Mouse (Mus musculus) retina, embryonic 14.5 days (tissue): Measurements from ENCODE around the gene Slc9a3.

ENCODE experiments used
- DNase-seq: peaks from one replicate; pipeline ENCODE4 v3.0.0-alpha.2; 2015; ENCODE audit warnings: low spot score

The Slc9a3 gene

DNA sequence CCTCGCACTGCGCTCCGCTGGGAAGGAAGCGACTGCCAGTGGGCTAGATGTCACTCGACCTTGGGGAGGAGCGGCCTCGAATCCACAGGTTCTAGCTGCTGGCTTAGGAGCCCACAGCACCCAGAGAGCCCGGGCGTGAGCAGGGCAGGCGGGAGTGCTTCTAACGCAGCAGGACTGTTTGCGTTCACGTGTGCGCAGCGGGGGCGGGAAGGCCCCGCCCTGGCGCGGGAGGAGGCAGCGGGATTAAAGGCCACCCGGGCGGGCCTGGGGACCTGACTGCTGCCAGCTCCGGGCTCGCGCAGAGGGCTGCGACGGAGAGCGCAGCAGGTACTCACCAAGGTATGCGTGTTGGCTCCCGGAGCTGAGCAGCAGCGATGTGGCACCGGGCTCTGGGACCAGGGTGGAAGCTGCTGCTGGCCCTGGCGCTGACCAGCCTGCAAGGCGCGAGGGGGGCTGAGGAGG lies at the start of gene Slc9a3:
Gene Slc9a3, plus strand, starts transcription at position 317 of the 462 bp plus-strand sequence.
- DNase-seq: peak; percentile 27

DNA sequence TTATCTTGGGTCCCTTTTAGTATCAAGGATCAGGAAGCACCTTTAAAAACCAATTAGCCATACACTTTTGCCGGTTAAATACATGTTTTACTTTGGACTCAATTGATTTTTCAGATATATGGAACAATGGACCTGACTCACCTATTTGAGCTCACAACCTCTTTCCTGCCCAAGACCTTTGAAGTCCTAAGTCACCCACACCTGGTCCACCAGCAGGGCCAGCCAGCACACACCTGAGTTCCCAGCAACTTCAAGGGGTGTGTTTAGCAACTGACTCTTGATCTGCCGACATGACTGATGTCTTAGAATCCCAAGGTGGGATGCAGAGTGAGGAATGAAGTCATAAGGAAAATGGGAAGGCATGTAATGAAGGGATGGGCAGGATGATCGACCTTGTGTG lies 49.5 kb upstream of the Slc9a3 start:
- DNase-seq: no peak

DNA sequence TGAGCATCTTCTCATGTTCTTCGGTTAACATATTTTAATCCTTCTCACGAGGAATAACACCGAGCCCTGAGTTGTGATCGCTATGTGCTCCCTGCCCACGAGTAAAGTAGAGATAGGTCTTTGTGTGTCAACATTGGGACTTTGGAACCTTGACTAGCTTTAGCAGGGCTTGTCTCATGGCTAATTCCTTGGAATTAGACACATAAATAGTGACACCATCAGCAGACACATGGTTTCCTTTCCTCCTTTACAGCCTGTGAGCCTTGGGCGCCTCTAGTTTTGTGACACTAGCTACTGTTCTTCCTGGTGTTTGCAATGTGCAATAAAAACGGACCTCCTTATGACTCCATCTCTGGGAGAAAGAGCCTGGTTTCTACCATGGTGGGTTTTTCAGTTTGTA lies 47.9 kb upstream of the Slc9a3 start:
- no peak for DNase-seq

DNA sequence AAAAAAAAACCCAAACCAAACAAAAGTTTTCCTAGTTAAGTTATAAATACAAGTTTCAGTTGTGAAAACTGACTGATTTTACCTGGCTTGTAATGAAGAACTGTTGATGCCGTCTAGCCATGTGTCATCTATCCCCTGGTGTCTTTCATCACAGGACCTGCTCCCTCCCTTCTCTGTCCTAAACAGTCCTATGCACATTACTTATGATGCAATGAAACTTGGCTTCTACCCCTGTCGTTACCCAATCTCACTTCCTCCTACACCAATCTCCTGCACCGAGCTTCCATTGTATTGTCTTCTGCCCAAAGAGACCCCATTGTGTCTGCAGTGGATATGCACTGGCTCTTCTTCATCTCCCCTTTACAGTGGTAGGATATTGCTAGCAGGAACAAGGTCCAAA lies 31.0 kb upstream of the Slc9a3 start:
- DNase-seq: no peak

- DNase-seq: no peak
Observed at GRCm38 (mm10) chr13:74095936-74096335, 25.3 kb upstream of the Slc9a3 start.

GRCm38 (mm10) chr13:74096715-74097363 lies 24.4 kb upstream of the Slc9a3 start:
- DNase-seq: peak; percentile 72

DNA sequence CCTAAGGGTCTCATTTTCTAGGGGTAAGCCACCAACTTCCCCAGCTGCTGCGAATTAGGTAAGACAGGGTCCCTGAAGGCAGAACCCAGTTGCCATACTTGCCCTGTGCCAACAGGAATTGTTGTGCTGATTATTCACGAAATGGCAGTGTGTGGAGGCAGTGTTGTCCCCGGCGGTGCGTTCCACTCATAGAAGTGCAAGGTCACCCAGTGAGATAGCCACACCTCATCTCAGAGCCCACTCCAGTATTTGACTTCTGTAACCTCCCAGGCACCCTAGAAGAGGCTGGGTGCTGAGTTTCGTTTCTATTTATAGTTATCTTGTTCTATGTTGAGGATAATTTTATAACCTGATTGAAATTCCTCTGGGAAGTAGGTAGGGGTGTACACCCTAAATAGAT lies 22.3 kb upstream of the Slc9a3 start:
- DNase-seq: no peak

- DNase-seq: no peak
Observed at GRCm38 (mm10) chr13:74102108-74102830, 19.0 kb upstream of the Slc9a3 start.

DNA sequence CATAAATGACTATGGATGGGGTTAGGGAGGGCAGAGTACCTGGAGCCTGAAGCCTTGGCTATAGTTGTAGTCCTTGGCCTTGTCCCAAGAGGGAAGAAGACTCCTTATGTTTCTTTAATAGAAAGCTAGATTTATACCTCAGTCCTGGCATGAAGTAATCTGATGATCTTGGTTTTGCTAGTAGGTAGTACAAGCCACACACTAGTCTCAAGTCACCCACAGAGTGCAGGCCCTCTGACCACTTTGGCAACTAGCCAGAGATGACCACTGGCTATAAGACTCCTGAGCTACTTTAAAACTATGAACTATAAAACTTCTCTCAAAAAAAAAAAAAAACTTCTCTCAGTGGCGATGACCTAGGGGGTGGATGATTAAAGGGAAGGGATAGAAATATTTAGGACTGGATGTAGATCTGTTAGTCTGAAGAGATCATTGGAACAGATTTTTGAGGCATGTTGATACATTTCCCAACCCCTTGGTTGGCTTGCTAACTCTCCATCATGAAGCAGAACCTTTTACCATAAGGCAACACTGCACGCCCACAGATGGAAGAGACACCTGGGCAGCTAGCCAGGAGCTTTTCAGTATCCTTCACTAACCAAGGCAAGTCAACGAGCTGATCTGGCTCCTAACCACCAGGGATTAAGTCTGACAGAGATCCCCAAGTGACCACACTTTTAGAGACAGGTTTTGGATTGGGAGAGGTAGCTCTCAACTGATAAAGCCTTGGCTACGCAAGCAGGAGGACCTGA lies 18.2 kb upstream of the Slc9a3 start:
- no peak for DNase-seq

GRCm38 (mm10) chr13:74104417-74104816 lies 16.8 kb upstream of the Slc9a3 start:
- DNase-seq: no peak

DNA sequence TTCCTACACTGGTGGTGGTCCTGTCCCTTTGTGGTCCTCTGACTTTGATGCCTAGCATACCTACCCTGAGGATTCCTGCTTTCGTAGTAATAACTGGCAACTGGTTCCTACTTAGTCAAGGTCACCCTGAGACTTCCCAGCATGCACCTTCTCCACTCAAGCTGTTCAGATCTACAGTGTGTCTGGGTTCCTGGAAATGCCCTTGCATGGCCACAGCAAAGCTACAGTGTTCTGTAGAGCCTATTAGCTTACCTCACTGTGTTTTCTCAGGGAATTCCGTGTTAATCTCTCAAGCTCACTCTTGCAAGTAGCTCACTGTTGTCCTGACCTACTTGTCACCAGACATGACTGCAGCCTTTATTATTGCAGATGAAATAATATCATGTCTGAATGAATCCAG lies 13.8 kb upstream of the Slc9a3 start:
- DNase-seq: no peak

- no peak for DNase-seq
Observed at GRCm38 (mm10) chr13:74112593-74112992, 8.7 kb upstream of the Slc9a3 start.

GRCm38 (mm10) chr13:74113626-74114191 lies 7.5 kb upstream of the Slc9a3 start:
- no peak for DNase-seq

DNA sequence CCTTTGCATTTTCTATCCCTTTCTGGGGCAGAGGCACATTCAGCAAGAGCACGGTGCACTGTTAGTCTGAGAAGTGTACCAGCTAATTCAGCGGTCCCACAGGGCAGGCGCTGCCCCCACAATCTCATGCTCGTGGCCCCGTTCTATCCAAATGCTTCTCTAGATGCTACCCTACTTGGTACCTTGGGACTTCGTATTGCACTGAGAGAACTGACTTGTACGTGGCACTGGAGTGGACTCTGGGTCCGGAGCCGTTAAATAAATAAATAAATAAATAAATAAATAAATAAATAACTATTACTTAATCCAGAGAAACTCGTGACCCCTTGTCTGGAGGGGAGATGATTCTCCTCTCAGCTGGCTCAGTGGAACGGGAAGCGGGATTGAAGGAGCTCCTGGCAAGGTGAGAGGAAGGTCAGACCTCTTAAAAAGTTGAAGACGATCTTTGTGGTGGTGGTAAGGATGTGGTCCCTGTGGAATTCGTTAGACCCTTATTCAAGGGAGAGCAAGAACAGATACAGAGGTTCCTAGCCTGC lies 606 bp downstream of the Slc9a3 start:
- DNase-seq: no peak

- no peak for DNase-seq
Observed at GRCm38 (mm10) chr13:74122632-74123031, 1.4 kb downstream of the Slc9a3 start.

DNA sequence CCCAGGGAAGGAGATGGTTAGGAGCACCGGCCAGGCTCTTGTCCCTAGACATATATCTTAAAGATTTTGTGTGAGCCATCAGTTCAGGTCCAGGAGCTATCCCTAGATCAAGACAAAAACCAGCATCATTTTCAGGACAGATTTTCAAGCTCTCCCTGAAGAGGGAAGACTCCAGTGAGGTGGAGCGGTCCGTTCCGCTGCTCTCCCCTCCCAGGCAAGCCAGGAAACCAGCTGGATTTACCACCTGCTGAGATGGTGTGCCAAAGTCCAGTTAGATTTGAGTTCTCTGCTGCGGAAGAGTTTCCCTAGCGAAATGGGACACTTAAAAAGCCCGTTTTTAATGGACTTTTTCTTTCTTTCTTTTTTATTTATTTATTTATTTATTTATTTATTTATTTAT lies 6.3 kb downstream of the Slc9a3 start:
- no peak for DNase-seq

GRCm38 (mm10) chr13:74129909-74130308 lies 8.7 kb downstream of the Slc9a3 start:
- no peak for DNase-seq

DNA sequence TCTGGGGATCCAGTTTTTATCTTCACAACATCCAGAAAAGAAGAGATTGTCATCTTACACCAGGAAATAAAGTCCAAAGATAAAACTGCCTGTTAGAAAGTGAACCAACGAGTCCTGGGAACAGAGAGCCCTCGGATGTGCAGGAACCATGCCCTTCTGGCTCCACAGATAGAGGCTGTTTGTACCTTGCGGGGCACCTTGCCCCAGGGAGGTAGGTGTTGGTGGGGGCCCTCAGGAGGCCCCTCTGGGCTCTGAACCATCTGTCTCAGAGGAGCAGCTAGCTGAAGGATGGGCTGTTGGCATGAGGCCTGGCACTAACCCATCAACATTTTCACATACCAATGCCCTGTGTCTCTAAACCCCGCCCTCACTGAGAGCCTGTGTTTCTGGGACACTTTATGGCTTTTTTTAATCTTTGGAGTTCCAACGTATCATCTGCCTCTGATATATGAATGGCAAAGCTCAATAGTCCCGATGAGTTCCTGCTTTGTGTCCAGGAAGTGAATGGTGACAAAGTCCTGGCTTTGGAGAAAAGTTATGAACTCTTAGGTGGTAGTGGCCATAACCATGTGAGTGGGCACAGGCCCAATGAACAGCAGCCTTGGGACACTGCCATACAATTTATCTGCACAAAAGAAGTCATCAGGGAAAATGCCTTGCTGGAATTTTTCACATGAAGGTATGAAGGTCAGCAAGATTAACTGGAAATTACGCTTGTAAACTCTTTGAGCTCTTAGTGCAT lies 17.8 kb downstream of the Slc9a3 start:
- no peak for DNase-seq

- no peak for DNase-seq
Observed at GRCm38 (mm10) chr13:74140793-74141192, 19.5 kb downstream of the Slc9a3 start.

DNA sequence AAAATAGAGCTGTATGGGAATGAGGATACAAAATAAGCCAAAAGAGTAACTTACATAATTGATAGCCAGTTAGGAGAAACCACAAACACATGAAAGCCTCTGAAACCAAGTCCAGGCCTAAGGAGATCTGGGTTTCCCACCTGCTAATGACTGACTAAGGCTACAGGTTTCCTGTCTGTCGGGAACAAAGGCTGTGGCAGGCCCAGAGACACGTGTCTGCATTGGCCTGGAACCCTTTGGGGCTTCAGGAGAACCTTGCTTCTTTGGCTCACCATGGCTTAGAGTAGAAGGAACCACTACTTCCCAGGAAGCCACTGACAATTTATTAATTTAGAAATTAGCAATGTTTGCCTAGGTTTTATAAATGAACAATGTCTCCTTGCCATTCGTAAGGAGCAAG lies 22.0 kb downstream of the Slc9a3 start:
- DNase-seq: no peak

DNA sequence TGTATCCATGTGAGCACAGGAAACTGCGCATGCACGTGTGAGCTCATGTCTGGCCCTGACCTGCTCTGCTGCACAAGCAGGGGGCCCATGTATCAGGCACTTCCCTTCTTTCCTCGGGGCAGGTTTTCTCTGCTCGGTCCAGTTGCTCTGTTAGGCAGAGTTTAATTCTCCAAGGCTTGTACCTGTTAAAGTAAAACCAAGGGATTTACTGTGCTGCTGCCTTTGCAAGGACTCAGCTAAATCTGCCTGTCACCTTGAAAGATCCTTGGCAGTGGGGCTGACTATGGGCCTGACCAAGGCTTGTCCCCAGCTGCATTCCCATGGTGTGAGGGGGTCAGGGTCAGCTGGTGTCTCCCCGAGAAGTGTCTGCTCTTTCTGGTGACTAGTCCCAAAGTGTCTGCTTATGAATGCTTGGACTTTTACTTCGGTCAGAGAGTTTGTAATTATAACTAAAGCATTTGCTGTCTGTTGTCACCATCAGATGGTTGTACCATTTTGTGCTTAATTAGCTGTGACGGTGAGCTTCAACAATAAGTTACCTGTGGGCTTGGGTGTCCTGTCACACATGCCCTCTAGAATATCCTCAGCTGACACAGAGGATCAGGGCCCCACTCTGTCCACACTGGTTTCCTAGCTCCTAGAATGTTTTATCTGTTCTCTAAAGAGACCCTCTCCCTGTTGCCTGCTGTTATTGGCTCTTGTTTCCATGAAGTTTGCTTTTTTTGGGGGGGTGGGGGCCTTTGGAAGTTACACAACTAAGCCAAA lies 23.0 kb downstream of the Slc9a3 start:
- no peak for DNase-seq
